Mouse (Mus musculus) ES-Bruce4 (cell line): Measurements from ENCODE around the gene Krt9.

Source experiments
- CTCF ChIP-seq: IDR thresholded peaks from one replicate; pipeline ENCODE4 v1.8.1; 2011; ENCODE audit warnings: low read depth, low read length
- EP300 ChIP-seq: IDR thresholded peaks from 2 replicates; pipeline ENCODE4 v1.6.1; 2011; ENCODE audit warnings: low read depth, low read length; ENCODE audit not compliant: insufficient read depth
- POLR2A ChIP-seq: IDR thresholded peaks from one replicate; pipeline ENCODE4 v1.8.1; 2011; ENCODE audit warnings: low read length; ENCODE audit not compliant: insufficient read depth

DNA sequence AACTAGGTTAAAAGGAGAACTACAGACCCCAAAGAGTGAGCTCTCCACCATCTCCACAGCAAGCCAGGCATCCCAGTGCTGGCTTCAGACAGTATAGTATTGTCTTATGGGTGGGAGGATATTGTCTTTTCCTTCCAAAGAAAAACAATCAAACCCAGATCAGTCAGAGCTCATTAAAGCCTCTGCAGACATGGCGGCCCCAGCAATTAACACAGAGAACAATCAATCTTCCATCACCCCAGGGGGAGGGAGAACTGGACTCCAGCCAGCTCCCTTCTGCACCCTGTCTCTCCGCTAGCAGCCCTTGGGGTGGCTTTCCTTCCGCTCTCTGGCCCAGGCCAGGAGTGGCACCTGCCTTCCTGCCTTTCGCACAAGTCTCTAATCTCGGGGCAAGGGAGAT is 55.4 kb downstream of the Krt9 start:
- TF ChIP-seq CTCF, result no peak
- TF ChIP-seq POLR2A, result no peak
- TF ChIP-seq EP300, result no peak
